Mouse (Mus musculus): Measurements from ENCODE around the gene Mtcp1. TPM values are rescaled to one million over a fixed set of nuclear protein-coding genes. Genes with fewer than 3 reads are reported as not detected.

Gene Mtcp1
- polyA plus RNA-seq (2016; fragmentation: Nextera tagmentation; extraction: Ambion mirVana), result 9.1 and 9.3 TPM in 2 replicates

DNA sequence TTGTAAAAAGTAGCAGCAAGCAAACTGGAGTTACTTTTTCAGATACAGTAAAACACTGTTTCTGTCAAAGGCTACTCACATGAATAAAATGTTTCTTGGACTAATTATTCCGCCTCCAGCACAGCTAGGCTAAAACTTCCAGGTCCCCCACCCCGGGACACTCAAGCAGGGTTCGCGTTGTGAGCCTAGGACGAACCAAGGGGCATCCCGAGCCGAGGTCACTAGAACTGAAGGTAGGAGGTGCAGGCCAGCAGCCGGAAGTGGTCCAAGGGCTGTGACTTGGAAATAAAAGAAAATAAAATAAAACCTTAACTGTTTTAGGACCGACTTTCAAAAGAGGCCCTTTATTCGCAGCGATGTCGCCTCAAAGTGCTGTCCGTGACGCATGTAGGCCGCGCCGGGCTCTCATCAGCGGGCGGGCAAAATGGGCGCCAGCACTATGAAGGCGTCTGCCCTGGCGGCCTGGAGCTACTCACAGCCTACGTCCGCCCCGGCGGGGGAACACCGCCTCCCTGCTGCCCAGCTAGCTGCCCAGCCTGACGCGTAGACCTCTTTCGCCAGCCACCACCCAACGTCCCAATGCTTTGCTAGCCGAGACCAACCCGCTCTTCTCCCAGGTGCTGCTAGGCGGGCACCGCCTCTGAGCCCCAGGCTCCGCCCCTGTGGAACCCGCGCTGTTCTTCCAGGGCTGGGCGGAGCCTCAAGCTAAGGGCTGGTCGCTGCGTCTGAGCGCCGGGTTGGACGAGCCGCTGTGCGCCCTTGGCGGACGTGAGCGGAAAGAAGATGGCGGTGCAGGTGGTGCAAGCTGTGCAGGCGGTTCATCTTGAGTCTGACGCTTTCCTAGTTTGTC, at the start of gene Mtcp1, which contains the start of the genes Cmc4 and Brcc3:
Gene Mtcp1, minus strand, starts transcription at position 653 of the 850 bp plus-strand sequence.
Gene Cmc4, minus strand, starts transcription at position 649 of the 850 bp plus-strand sequence.
Gene Brcc3, plus strand, starts transcription at position 693 of the 850 bp plus-strand sequence.
- Histone ChIP-seq H3K27me3 (ENCODE audit: poor library complexity, severe bottlenecking) (no peaks in the 10 kb centered on the region), H3K36me3 (replicated peaks) (peaks cover 4% of the 10 kb centered on the region; the same call in 1 of the 2 replicates), H3K4me1 (0 out of 2 replicates have a peak, but pooled peaks cover 3% of the 10 kb centered on the region), H3K9me3 (no peaks in the 10 kb centered on the region), H3K27ac (peak within 1 kb of the TSS; percentile 90), H3K4me3 (peak within 1 kb of the TSS; percentile 57)
- WGBS, result 11% methylated on average over 52 of the region's 52 CpGs
- peak; percentile 82 for DNase-seq (ENCODE audit: extremely low spot score, low spot score)

DNA sequence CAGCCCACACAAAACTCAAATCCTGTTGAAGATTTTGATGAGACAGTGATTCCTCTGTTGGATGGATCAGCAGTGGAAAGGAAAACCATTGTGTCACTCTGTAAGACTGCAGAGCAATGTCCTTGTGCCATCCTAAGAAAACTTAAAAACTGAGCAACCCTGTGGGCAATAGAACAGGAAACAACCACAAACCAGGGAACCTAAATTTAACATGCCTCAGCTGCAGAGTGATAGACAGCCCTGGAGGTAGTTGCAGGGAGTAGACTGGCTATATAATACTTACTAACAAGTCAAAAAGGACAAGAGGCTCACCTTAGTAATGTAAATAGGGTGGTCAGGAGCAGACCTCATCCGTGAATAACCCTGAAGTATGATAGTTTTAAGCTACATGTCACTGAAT, 38.2 kb upstream of the Mtcp1 start:
- H3K4me1 ChIP-seq, result no peaks in the 10 kb centered on the region
- no peaks in the 10 kb centered on the region for H3K27me3 ChIP-seq (ENCODE audit: poor library complexity, severe bottlenecking)
- WGBS, result 75% methylated on average over 1 of the region's 1 CpGs
- no peaks in the 10 kb centered on the region; the same call in 1 of the 2 replicates for H3K9me3 ChIP-seq
- H3K27ac ChIP-seq, result no peak overlapping the region
- no peak overlapping the region for H3K4me3 ChIP-seq
- DNase-seq (ENCODE audit: extremely low spot score, low spot score), result no peak
- H3K36me3 ChIP-seq (replicated peaks), result peaks cover 76% of the 10 kb centered on the region

GRCm38 (mm10) chrX:75409711-75410110, 6.7 kb downstream of the Mtcp1 start:
- H3K27me3 ChIP-seq (ENCODE audit: poor library complexity, severe bottlenecking), result no peaks in the 10 kb centered on the region
- 84% methylated on average over 1 of the region's 1 CpGs for WGBS

GRCm38 (mm10) chrX:75403350-75403749, 13.0 kb downstream of the Mtcp1 start:
- Histone ChIP-seq H3K27ac (no peak overlapping the region), H3K9me3 (no peaks in the 10 kb centered on the region), H3K4me1 (no peaks in the 10 kb centered on the region), H3K27me3 (ENCODE audit: poor library complexity, severe bottlenecking) (no peaks in the 10 kb centered on the region), H3K36me3 (replicated peaks) (0 out of 2 replicates have a peak, but pooled peaks cover 2% of the 10 kb centered on the region), H3K4me3 (no peak overlapping the region)
- DNase-seq (ENCODE audit: extremely low spot score, low spot score), result no peak

More at GRCm38 (mm10) chrX:75409711-75410110, 6.7 kb downstream of the Mtcp1 start:
- DNase-seq (ENCODE audit: extremely low spot score, low spot score), result no peak
- no peaks in the 10 kb centered on the region for H3K9me3 ChIP-seq
- H3K4me1 ChIP-seq, result no peaks in the 10 kb centered on the region
- H3K36me3 ChIP-seq (replicated peaks), result no peaks in the 10 kb centered on the region
- no peak overlapping the region for H3K27ac ChIP-seq
- H3K4me3 ChIP-seq, result no peak overlapping the region

GRCm38 (mm10) chrX:75402668-75403067, 13.7 kb downstream of the Mtcp1 start:
- WGBS, result 83% methylated on average over 2 of the region's 2 CpGs
- no peak for DNase-seq (ENCODE audit: extremely low spot score, low spot score)
- Histone ChIP-seq H3K36me3 (replicated peaks) (0 out of 2 replicates have a peak, but pooled peaks cover 2% of the 10 kb centered on the region), H3K27ac (no peak overlapping the region), H3K4me1 (no peaks in the 10 kb centered on the region), H3K4me3 (no peak overlapping the region), H3K9me3 (no peaks in the 10 kb centered on the region), H3K27me3 (ENCODE audit: poor library complexity, severe bottlenecking) (no peaks in the 10 kb centered on the region)

GRCm38 (mm10) chrX:75399471-75399870, 16.9 kb downstream of the Mtcp1 start:
- Histone ChIP-seq H3K4me1 (no peaks in the 10 kb centered on the region), H3K4me3 (no peak overlapping the region), H3K27ac (no peak overlapping the region), H3K36me3 (replicated peaks) (peaks cover 7% of the 10 kb centered on the region; the same call in 1 of the 2 replicates), H3K27me3 (ENCODE audit: poor library complexity, severe bottlenecking) (no peaks in the 10 kb centered on the region), H3K9me3 (no peaks in the 10 kb centered on the region)
- WGBS, result 90% methylated on average over 1 of the region's 1 CpGs
- DNase-seq (ENCODE audit: extremely low spot score, low spot score), result no peak

GRCm38 (mm10) chrX:75382195-75382771, 34.1 kb downstream of the Mtcp1 start, which contains the start of the genes Fundc2 and F8:
Gene Fundc2 (plus strand): TSS chrX:75382399.
Gene F8 (minus strand): TSS chrX:75382615.
- H3K27ac ChIP-seq, result peak within 1 kb of the TSS; percentile 87
- WGBS, result 15% methylated on average over 22 of the region's 25 CpGs

GRCm38 (mm10) chrX:75381699-75382098, 34.7 kb downstream of the Mtcp1 start:
- H3K27ac ChIP-seq, result peak overlapping the region; percentile 87
- H3K27me3 ChIP-seq (ENCODE audit: poor library complexity, severe bottlenecking), result no peaks in the 10 kb centered on the region
- H3K9me3 ChIP-seq, result no peaks in the 10 kb centered on the region
- no peak for DNase-seq (ENCODE audit: extremely low spot score, low spot score)
- no peaks in the 10 kb centered on the region for H3K36me3 ChIP-seq (replicated peaks)
- H3K4me1 ChIP-seq, result no peaks in the 10 kb centered on the region
- 74% methylated on average over 5 of the region's 5 CpGs for WGBS
- H3K4me3 ChIP-seq, result peak overlapping the region; percentile 56

More at GRCm38 (mm10) chrX:75382195-75382771, 34.1 kb downstream of the Mtcp1 start, which contains the start of the genes Fundc2 and F8:
- H3K9me3 ChIP-seq, result no peaks in the 10 kb centered on the region
- no peaks in the 10 kb centered on the region for H3K4me1 ChIP-seq
- H3K4me3 ChIP-seq, result peak within 1 kb of the TSS; percentile 56
- H3K36me3 ChIP-seq (replicated peaks), result no peaks in the 10 kb centered on the region
- DNase-seq (ENCODE audit: extremely low spot score, low spot score), result peak; percentile 76
- no peaks in the 10 kb centered on the region for H3K27me3 ChIP-seq (ENCODE audit: poor library complexity, severe bottlenecking)

DNA sequence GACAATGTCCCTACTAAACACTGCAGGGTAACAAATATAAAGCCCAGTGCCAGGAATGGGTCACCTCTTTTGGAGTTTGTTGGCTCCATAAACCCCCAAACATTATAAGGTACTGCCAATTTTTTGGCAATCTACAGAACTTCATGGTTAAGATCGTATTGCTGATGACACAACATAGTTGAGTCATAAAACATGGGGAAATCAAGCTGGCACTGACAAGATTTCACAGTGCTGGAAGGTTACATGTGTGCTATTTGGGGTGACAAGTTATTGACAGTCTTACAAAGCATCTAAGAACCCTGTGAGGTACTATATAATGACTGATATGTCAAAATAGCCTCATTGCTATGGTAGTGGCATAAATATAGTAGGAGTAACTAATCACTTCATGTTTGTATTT, 35.2 kb downstream of the Mtcp1 start:
- no peaks in the 10 kb centered on the region for H3K4me1 ChIP-seq
- no peak for DNase-seq (ENCODE audit: extremely low spot score, low spot score)
- 86% methylated on average over 1 of the region's 1 CpGs for WGBS
- no peak overlapping the region for H3K27ac ChIP-seq
- H3K4me3 ChIP-seq, result no peak overlapping the region
- no peaks in the 10 kb centered on the region for H3K27me3 ChIP-seq (ENCODE audit: poor library complexity, severe bottlenecking)
- no peaks in the 10 kb centered on the region for H3K9me3 ChIP-seq
- no peaks in the 10 kb centered on the region for H3K36me3 ChIP-seq (replicated peaks)

GRCm38 (mm10) chrX:75376815-75377214, 39.6 kb downstream of the Mtcp1 start:
- H3K9me3 ChIP-seq, result no peaks in the 10 kb centered on the region
- no peaks in the 10 kb centered on the region for H3K36me3 ChIP-seq (replicated peaks)
- DNase-seq (ENCODE audit: extremely low spot score, low spot score), result no peak
- H3K4me1 ChIP-seq, result no peaks in the 10 kb centered on the region
- H3K27ac ChIP-seq, result no peak overlapping the region
- H3K4me3 ChIP-seq, result no peak overlapping the region
- H3K27me3 ChIP-seq (ENCODE audit: poor library complexity, severe bottlenecking), result no peaks in the 10 kb centered on the region

- no peaks in the 10 kb centered on the region for H3K4me1 ChIP-seq
- no peaks in the 10 kb centered on the region for H3K36me3 ChIP-seq (replicated peaks)
- H3K27me3 ChIP-seq (ENCODE audit: poor library complexity, severe bottlenecking), result no peaks in the 10 kb centered on the region
- H3K4me3 ChIP-seq, result no peak overlapping the region
- no peak overlapping the region for H3K27ac ChIP-seq
- no peaks in the 10 kb centered on the region for H3K9me3 ChIP-seq
- no peak for DNase-seq (ENCODE audit: extremely low spot score, low spot score)
- WGBS, result 87% methylated on average over 2 of the region's 2 CpGs
Measured at GRCm38 (mm10) chrX:75372666-75373425, 43.5 kb downstream of the Mtcp1 start.

DNA sequence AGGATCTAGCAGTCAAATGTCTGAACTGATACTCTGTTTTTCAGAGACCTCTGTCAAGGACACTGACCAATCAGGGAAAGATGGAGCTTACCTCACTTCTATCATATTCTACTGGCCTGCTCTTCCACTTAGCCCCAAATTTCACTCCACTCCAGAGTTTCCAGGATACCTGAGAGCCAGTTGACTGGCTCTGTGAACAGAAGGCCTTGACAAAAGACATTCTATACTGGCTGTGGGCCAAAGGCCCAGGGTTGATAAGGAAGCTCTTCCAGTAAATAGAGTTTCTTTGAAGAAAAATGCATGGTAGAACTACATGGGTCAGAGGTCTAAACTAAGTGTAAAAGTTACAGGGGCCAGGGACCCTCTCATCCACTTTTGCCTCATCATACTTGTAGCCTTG, 46.2 kb downstream of the Mtcp1 start:
- Histone ChIP-seq H3K36me3 (replicated peaks) (no peaks in the 10 kb centered on the region), H3K9me3 (no peaks in the 10 kb centered on the region), H3K4me1 (no peaks in the 10 kb centered on the region), H3K27ac (no peak overlapping the region), H3K27me3 (ENCODE audit: poor library complexity, severe bottlenecking) (no peaks in the 10 kb centered on the region), H3K4me3 (no peak overlapping the region)
- DNase-seq (ENCODE audit: extremely low spot score, low spot score), result no peak

All from forebrain, embryonic 10.5 days (tissue).